Mouse (Mus musculus) lung, embryonic 14.5 days (tissue): ENCODE data around the gene Spdl1. TPM values are rescaled to one million over a fixed set of nuclear protein-coding genes. Genes with fewer than 3 reads are reported as not detected.
"Not testable (repeated sequence)": the region's sequence is repeated elsewhere in the genome, so short reads cannot be mapped to it uniquely, and the experiment has no call there.

ENCODE experiments used
- ATAC-seq: fragments of 200-750 bp; cut with Nextera tagmentation; 2 replicates; pipeline ENCODE4 v1.8.0; 2017; ENCODE audit warnings: mild to moderate bottlenecking, moderate TSS enrichment, moderate library complexity; ENCODE audit not compliant: insufficient read depth
- DNase-seq: peaks from one replicate; pipeline ENCODE4 v3.0.0-alpha.2; 2015
- H3K27ac ChIP-seq: fragments of 300-500 bp; sonication (generic); 2 replicates; pipeline ENCODE4 v1.5.1; 2014; ENCODE audit warnings: low read depth, mild to moderate bottlenecking, moderate library complexity
- H3K27me3 ChIP-seq: fragments of 300-500 bp; sonication (generic); 2 replicates; pipeline ENCODE4 v1.6.1; 2014; ENCODE audit warnings: low read length, control low read depth; ENCODE audit not compliant: insufficient read depth
- H3K36me3 ChIP-seq: fragments of 300-500 bp; sonication (generic); 2 replicates; pipeline ENCODE4 v1.6.1; 2014; ENCODE audit warnings: control low read depth; ENCODE audit not compliant: insufficient read depth
- H3K4me1 ChIP-seq: fragments of 300-500 bp; sonication (generic); 2 replicates; pipeline ENCODE4 v1.6.1; 2014; ENCODE audit warnings: antibody characterized with exemption, control low read depth; ENCODE audit not compliant: insufficient read depth
- H3K4me2 ChIP-seq: fragments of 300-500 bp; sonication (generic); 2 replicates; pipeline ENCODE4 v1.6.1; 2014; ENCODE audit warnings: mild to moderate bottlenecking
- H3K4me3 ChIP-seq: fragments of 300-500 bp; sonication (generic); 2 replicates; pipeline ENCODE4 v1.5.1; 2014; ENCODE audit warnings: low read depth, low read length
- H3K9ac ChIP-seq: fragments of 300-500 bp; sonication (generic); 2 replicates; pipeline ENCODE4 v1.6.1; 2014
- H3K9me3 ChIP-seq: fragments of 300-500 bp; sonication (generic); 2 replicates; pipeline ENCODE4 v1.6.1; 2016; ENCODE audit warnings: low read depth, low read length, control low read depth
- CTCF ChIP-seq: IDR thresholded peaks from 2 replicates; pipeline ENCODE4 v1.5.1; 2016; ENCODE audit warnings: antibody characterized with exemption, low read depth
- WGBS: fragments of 180-500 bp; shearing (Covaris S2); extraction: QIAGEN DNeasy Blood & Tissue Kit; methylation state at CpG from one replicate; pipeline ENCODE4 v1.1.7; 2014; 5-methylcytosine and 5-hydroxymethylcytosine counted together
- polyA plus RNA-seq: library from polyadenylated mRNA; unstranded; fragments of >200 nt; fragmentation: Nextera tagmentation; extraction: Ambion mirVana; gene quantifications from 2 replicates; pipeline ENCODE4 v1.2.1, GENCODE M21; 2014

The Spdl1 gene
- polyA plus RNA-seq, 1 experiment from 2014 or later, result 28.7 TPM

- no peak overlapping the region for H3K4me2 ChIP-seq
- H3K27me3 ChIP-seq, result no peaks in the 10 kb centered on the region
- H3K27ac ChIP-seq, result no peak overlapping the region
- no peak overlapping the region for H3K9ac ChIP-seq
- TF ChIP-seq CTCF, result no peak
- no peak overlapping the region for H3K4me3 ChIP-seq
- no peaks in the 10 kb centered on the region for H3K4me1 ChIP-seq
- peaks cover 80% of the 10 kb centered on the region for H3K36me3 ChIP-seq
- WGBS, result 91% methylated on average over 6 of the region's 6 CpGs
- no peaks in the 10 kb centered on the region for H3K9me3 ChIP-seq
- no peak for ATAC-seq
- no peak for DNase-seq
These were observed 19.1 kb downstream of the Spdl1 start for GRCm38 (mm10) chr11:34814319-34814718.

- not testable (repeated sequence) for H3K9me3 ChIP-seq, H3K4me1 ChIP-seq, H3K27ac ChIP-seq, H3K27me3 ChIP-seq, H3K4me2 ChIP-seq, ATAC-seq, H3K4me3 ChIP-seq, DNase-seq, H3K9ac ChIP-seq
- 75% methylated on average over 4 of the region's 4 CpGs for WGBS
- peaks cover 10% of the 10 kb centered on the region for H3K36me3 ChIP-seq
These were observed 28.4 kb downstream of the Spdl1 start for GRCm38 (mm10) chr11:34805026-34805425.

DNA sequence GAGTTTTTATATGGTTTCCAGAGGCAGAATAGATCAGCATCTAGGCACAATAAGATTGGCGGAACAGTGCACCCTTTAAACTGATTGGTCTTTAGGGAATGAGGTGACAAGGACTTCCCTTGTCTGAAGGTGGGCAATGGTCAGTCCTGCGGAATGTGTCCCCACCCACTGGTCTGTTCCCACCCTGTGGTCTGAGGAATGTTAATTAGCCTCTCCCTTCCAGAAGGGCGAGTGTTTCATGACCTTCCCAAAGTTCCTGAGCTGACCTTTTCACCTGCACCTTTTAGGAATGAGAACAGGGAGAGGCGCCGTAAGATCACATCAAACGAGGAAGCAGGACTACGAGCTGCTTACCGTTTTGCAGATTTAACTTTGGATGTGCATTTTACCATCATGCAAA, 35.4 kb downstream of the Spdl1 start:
- H3K4me3 ChIP-seq, H3K9me3 ChIP-seq, H3K27ac ChIP-seq, H3K36me3 ChIP-seq, ATAC-seq, H3K4me2 ChIP-seq, DNase-seq, H3K4me1 ChIP-seq, H3K27me3 ChIP-seq, H3K9ac ChIP-seq: not testable (repeated sequence)
- 48% methylated on average over 8 of the region's 8 CpGs for WGBS

DNA sequence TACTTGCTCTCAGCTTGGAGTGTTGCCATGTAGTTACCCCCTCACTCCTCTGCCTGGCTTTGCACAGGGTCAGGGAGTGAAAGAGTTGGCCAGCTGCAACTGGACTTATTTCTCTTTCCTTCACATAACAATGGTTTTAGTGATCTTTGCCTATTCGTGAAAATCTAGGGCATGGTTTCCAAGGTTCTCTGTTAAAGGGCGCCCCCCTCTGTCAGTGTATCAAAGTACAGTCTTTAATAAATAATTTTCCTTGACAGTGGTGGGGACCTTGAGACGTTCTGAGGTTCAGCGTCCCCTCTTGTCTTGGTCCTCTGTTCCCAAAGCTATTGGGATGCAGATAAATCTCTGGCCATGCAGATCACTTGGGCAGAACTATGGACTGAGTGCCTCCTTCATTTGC, 37.3 kb downstream of the Spdl1 start:
- Histone ChIP-seq H3K27ac (no peak overlapping the region), H3K27me3 (no peaks in the 10 kb centered on the region), H3K4me1 (no peaks in the 10 kb centered on the region), H3K4me3 (no peak overlapping the region), H3K36me3 (no peaks in the 10 kb centered on the region), H3K4me2 (no peak overlapping the region), H3K9me3 (no peaks in the 10 kb centered on the region), H3K9ac (no peak overlapping the region)
- TF ChIP-seq CTCF, result peak; percentile 33
- DNase-seq (peak; percentile 3), ATAC-seq (no peak)
- WGBS, result 31% methylated on average over 4 of the region's 4 CpGs

DNA sequence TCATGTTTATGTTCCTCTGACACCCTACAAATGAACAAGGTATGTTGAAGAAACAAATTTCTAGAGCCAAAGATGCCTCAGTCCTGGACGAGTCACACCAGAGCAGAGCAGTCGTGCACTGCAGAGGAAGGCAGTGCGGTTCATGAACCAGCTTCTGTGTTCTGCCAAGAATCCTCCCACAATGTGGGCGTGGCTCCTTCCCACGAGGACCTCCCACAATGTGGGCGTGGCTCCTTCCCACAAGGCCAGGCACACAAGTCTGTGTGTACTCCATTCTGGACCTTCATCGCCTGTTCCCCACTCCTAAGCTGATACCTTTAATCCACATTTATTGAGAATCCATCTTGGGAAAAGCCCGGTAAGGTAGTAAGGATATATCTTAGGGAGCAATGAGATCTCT, 41.6 kb downstream of the Spdl1 start:
- Histone ChIP-seq H3K9me3 (no peaks in the 10 kb centered on the region), H3K9ac (no peak overlapping the region), H3K27ac (no peak overlapping the region), H3K4me2 (no peak overlapping the region), H3K4me3 (no peak overlapping the region), H3K36me3 (no peaks in the 10 kb centered on the region), H3K27me3 (no peaks in the 10 kb centered on the region), H3K4me1 (no peaks in the 10 kb centered on the region)
- DNase-seq (peak; percentile 9), ATAC-seq (no peak)
- WGBS, result 51% methylated on average over 8 of the region's 8 CpGs
- TF ChIP-seq CTCF, result no peak

DNA sequence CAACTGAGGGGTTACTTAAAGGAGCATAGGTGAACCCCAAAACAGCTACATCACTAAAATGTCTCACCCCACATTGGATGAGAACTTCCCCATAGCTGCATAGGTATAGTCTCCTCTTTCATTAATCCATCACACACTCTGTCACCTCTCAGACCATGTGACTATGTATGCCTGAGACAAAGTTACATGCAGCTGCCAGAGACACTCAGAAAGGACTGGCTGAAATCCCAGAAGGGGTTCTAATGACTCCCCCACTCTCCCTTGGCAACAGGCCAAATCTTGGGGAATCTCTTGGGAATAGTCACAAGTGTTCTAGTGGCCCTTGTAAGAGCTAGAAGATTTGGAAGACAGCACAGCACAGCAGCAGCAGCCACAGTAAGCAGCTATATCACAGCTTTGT, 48.6 kb downstream of the Spdl1 start:
- H3K27me3 ChIP-seq, result no peaks in the 10 kb centered on the region
- no peaks in the 10 kb centered on the region for H3K9me3 ChIP-seq
- H3K9ac ChIP-seq, result no peak overlapping the region
- no peaks in the 10 kb centered on the region for H3K4me1 ChIP-seq
- ATAC-seq, result peak; percentile 75; the same call in 1 of the 2 replicates
- DNase-seq, result peak; percentile 83
- H3K4me2 ChIP-seq, result no peak overlapping the region
- H3K36me3 ChIP-seq, result no peaks in the 10 kb centered on the region
- H3K4me3 ChIP-seq, result no peak overlapping the region
- H3K27ac ChIP-seq, result no peak overlapping the region
- TF ChIP-seq CTCF, result no peak

- no peak within 1 kb of the TSS for H3K27ac ChIP-seq
- H3K36me3 ChIP-seq, result no peaks in the 10 kb centered on the region
- 80% methylated on average over 12 of the region's 12 CpGs for WGBS
- no peaks in the 10 kb centered on the region for H3K27me3 ChIP-seq
- DNase-seq (no peak), ATAC-seq (no peak)
- no peak within 1 kb of the TSS for H3K4me3 ChIP-seq
- no peaks in the 10 kb centered on the region for H3K9me3 ChIP-seq
- no peak within 1 kb of the TSS for H3K4me2 ChIP-seq
- no peak for TF ChIP-seq CTCF
- no peaks in the 10 kb centered on the region for H3K4me1 ChIP-seq
- no peak within 1 kb of the TSS for H3K9ac ChIP-seq
These were observed 49.8 kb downstream of the Spdl1 start, which contains the start of gene Dock2 for GRCm38 (mm10) chr11:34783587-34784043. Dock2 (minus strand) TSS chr11:34783892.
